Mouse (Mus musculus) small intestine, adult 2 months (tissue): ENCODE data around the gene Ccr7.

ENCODE experiments used
- CTCF ChIP-seq: fragments of 200-500 bp; IDR thresholded peaks from 2 replicates; pipeline ENCODE4 v1.5.1; 2012; ENCODE audit warnings: low read depth, mild to moderate bottlenecking, control low read depth, inconsistent platforms, low read length, moderate library complexity, mixed read lengths; ENCODE audit not compliant: insufficient replicate concordance, insufficient read length; ENCODE audit errors: extremely low read depth
- POLR2A ChIP-seq: fragments of 200-500 bp; IDR thresholded peaks from 2 replicates; pipeline ENCODE4 v1.6.1; 2012; ENCODE audit warnings: low read depth, mild to moderate bottlenecking, control low read depth, inconsistent platforms, low read length, moderate library complexity

DNA sequence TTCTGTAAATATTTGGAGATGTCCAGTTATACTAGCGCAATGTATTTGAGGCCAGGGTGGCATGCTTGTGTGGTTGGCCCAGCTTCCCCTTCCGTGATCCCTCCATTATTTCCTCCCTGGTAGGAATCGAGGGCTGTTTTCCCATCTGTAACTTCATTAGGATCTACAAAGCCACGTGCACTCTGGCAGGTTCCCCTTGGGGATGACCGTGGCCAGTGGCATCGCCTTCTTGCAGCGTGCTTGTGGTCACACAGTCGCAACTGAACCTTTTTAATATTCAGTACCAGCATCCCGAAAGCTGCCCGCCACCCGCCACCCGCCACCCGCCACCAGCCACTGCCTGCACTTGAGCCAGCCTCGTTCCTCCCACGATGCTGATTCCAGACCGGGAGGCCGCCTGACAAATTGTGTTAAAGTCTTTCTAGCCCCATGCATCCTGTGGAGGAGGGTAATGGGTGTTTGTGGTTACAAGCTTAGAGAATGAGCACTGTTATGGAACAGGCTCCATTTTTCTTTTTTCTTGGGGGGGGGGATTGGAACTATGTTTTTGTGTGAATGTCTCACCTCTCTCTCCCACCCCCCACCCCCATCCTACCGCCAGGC is 12.3 kb downstream of the Ccr7 start:
- no peak for TF ChIP-seq POLR2A
- TF ChIP-seq CTCF = no peak
